Comparison of ENCODE assay signal across 9 mouse cellular contexts in the genomic region with DNA sequence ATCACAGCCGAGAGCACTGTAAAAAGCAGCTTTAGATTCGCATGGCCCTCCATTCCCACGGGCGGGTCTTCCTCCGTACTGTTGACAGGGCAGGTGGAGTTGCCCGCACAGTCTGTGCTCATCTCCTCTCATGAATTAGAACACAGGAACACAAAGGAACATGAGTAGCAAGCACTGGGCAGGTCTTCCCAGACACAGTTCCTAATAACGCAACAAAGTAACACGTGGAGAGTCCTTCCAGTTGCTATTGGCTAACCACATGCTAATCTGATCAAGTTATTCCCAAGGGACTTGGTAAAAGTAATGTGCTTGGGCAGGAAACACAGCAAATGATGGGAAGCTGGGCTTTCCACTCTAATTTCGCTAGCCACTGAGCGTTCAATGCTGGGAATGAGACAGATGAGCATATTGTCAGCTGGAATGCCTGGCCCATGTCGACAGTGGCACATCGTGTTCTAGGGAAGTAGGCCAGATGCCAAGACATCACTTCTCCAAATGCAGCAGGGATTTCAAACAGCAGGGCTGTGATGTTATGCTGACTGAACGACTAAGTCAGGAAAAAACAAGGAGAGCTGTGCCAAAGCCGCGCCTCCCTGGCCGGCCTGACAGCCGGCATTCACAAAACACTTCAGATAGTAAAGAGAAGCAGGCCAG. TPM values are rescaled to one million over a fixed set of nuclear protein-coding genes. Genes with fewer than 3 reads are reported as not detected.
DNase-seq lines count a peak whose midpoint lies in the region; ATAC-seq and TF ChIP-seq lines count a peak whose summit lies in the region.
"Had no signal": no experiment of that assay in that cellular context is flagged by ENCODE, and none has a peak within 500 bp of the region (broad histone marks: within the 10 kb centered on the region; RNA-seq: fewer than 3 reads in every experiment).

A gene (minus strand): TSS at position 293 of the 654 bp plus-strand sequence.

- peak; percentile 6 for DNase-seq in retina, adult 2 months (ENCODE audit: low read depth, low spot score)
- no peak for DNase-seq in retina, embryonic 14.5 days (ENCODE audit: low spot score)
- peak; percentile 98 for DNase-seq in heart, postnatal 0 days (ENCODE audit: low spot score)
- DNase-seq in layer of hippocampus, adult 9-10 months (ENCODE audit: low spot score), result peak; percentile 65
- peak; percentile 93 for DNase-seq in lung, postnatal 25 days (ENCODE audit: low spot score)
- peak; percentile 72 for DNase-seq in testis, postnatal 10 days (ENCODE audit: low spot score)
- DNase-seq in thymus, postnatal 4 days, result no peak

- WGBS in forebrain, embryonic 16.5 days, result 55% methylated on average over 17 of the region's 17 CpGs
- 24% methylated on average over 17 of the region's 17 CpGs for WGBS in heart, postnatal 0 days

- peaks cover 11% of the 10 kb centered on the region for H3K4me1 ChIP-seq in forebrain, embryonic 16.5 days (replicated peaks; ENCODE audit: control insufficient read depth, insufficient read depth, low read length)
- peaks cover 22% of the 10 kb centered on the region for H3K4me1 ChIP-seq in heart, postnatal 0 days (ENCODE audit: control insufficient read depth, insufficient read depth)

- peak; percentile 77 for ATAC-seq in forebrain, embryonic 16.5 days
- ATAC-seq in heart, postnatal 0 days (ENCODE audit: insufficient read depth, low read depth), result peak; percentile 95

- no peak within 1 kb of the TSS for H3K9ac ChIP-seq in forebrain, embryonic 16.5 days (replicated peaks; ENCODE audit: low read depth, low read length)
- H3K9ac ChIP-seq in heart, postnatal 0 days (replicated peaks; ENCODE audit: low read depth, low read length), result no peak within 1 kb of the TSS; the same call in 1 of the 2 replicates

- no peaks in the 10 kb centered on the region for H3K27me3 ChIP-seq in forebrain, embryonic 16.5 days (replicated peaks; ENCODE audit: control insufficient read depth, insufficient read depth, low read length)
- no peaks in the 10 kb centered on the region for H3K27me3 ChIP-seq in heart, postnatal 0 days (ENCODE audit: control insufficient read depth, insufficient read depth, low read length)

- TF ChIP-seq CTCF in heart, postnatal 0 days (IDR thresholded peaks at IDR 0.05; ENCODE audit: low read depth), result no peak

- no peak within 1 kb of the TSS for H3K4me3 ChIP-seq in forebrain, embryonic 16.5 days (replicated peaks; ENCODE audit: low read length)
- peak within 1 kb of the TSS; percentile 14 for H3K4me3 ChIP-seq in heart, postnatal 0 days (ENCODE audit: low read depth, low read length)
- H3K4me3 ChIP-seq: megakaryocyte, embryonic 14.5 days had no signal

- H3K4me2 ChIP-seq in forebrain, embryonic 16.5 days (ENCODE audit: low read length), result no peak within 1 kb of the TSS
- H3K4me2 ChIP-seq in heart, postnatal 0 days (ENCODE audit: low read depth, low read length), result peak within 1 kb of the TSS; percentile 48

- no peaks in the 10 kb centered on the region for H3K36me3 ChIP-seq in forebrain, embryonic 16.5 days (ENCODE audit: control insufficient read depth, insufficient read depth)
- no peaks in the 10 kb centered on the region for H3K36me3 ChIP-seq in heart, postnatal 0 days (replicated peaks; ENCODE audit: control insufficient read depth, insufficient read depth, low read length)

- TF ChIP-seq EP300 in heart, postnatal 0 days (IDR thresholded peaks at IDR 0.05; ENCODE audit: low read depth), result peak; percentile 99

- no peak within 1 kb of the TSS for H3K27ac ChIP-seq in forebrain, embryonic 16.5 days (ENCODE audit: low read length)
- peak within 1 kb of the TSS; percentile 95 for H3K27ac ChIP-seq in heart, postnatal 0 days (ENCODE audit: low read depth)

- H3K9me3 ChIP-seq in forebrain, embryonic 16.5 days (ENCODE audit: control insufficient read depth, low read length), result no peaks in the 10 kb centered on the region
- H3K9me3 ChIP-seq in heart, postnatal 0 days (replicated peaks; ENCODE audit: control insufficient read depth, low read length), result no peaks in the 10 kb centered on the region
- H3K9me3 ChIP-seq: megakaryocyte, embryonic 14.5 days had no signal

RNA-seq across cellular contexts. Expression of the gene that starts here (rescaled TPM):
- polyA plus RNA-seq in forebrain, embryonic 16.5 days (2015; fragmentation: Nextera tagmentation; extraction: Ambion mirVana), result not detected in 2 replicates
- 9.6 and 14.9 TPM in 2 replicates for total RNA-seq in heart, postnatal 0 days (2014; rRNA removed; ENCODE audit: low replicate concordance)
- polyA plus RNA-seq in heart, postnatal 0 days (2015; fragmentation: Nextera tagmentation; extraction: Ambion mirVana), result 1.2 and 1.7 TPM in 2 replicates

Comparison
In these comparisons a context has a peak if more than half of its experiments do, and no peak if none do; other contexts are left out.
1. DNase-seq: peak in retina, adult 2 months (single experiment), heart, postnatal 0 days (single experiment), layer of hippocampus, adult 9-10 months (single experiment), lung, postnatal 25 days (single experiment) and testis, postnatal 10 days (single experiment); none in retina, embryonic 14.5 days (single experiment) and thymus, postnatal 4 days (single experiment).
2. Peak in ATAC-seq in forebrain, embryonic 16.5 days; RNA of the gene not detected or under 1 TPM.